Mouse (Mus musculus) midbrain, embryonic 12.5 days (tissue): ENCODE data around the gene Ube3c. TPM values are rescaled to one million over a fixed set of nuclear protein-coding genes. Genes with fewer than 3 reads are reported as not detected.

ENCODE experiments used
- ATAC-seq: fragments of 200-750 bp; cut with Nextera tagmentation; 2 replicates; pipeline ENCODE4 v1.8.0; 2017; ENCODE audit warnings: low read depth, moderate TSS enrichment, moderate library complexity; ENCODE audit not compliant: low FRiP score
- H3K27ac ChIP-seq: fragments of 300-500 bp; sonication (generic); replicated peaks from 2 replicates; pipeline ENCODE4 v1.5.1; 2016; ENCODE audit warnings: mild to moderate bottlenecking
- H3K27me3 ChIP-seq: fragments of 300-500 bp; sonication (generic); 2 replicates; pipeline ENCODE4 v1.6.1; 2016; ENCODE audit warnings: mild to moderate bottlenecking
- H3K36me3 ChIP-seq: fragments of 300-500 bp; sonication (generic); 2 replicates; pipeline ENCODE4 v1.6.1; 2016
- H3K4me1 ChIP-seq: fragments of 300-500 bp; sonication (generic); 2 replicates; pipeline ENCODE4 v1.6.1; 2016
- H3K4me2 ChIP-seq: fragments of 300-500 bp; sonication (generic); replicated peaks from 2 replicates; pipeline ENCODE4 v1.6.1; 2016; ENCODE audit warnings: mild to moderate bottlenecking, moderate library complexity
- H3K4me3 ChIP-seq: fragments of 300-500 bp; sonication (generic); 2 replicates; pipeline ENCODE4 v1.5.1; 2016; ENCODE audit warnings: mild to moderate bottlenecking
- H3K9ac ChIP-seq: fragments of 300-500 bp; sonication (generic); replicated peaks from 2 replicates; pipeline ENCODE4 v1.6.1; 2016; ENCODE audit warnings: mild to moderate bottlenecking, moderate library complexity
- H3K9me3 ChIP-seq: fragments of 300-500 bp; sonication (generic); 2 replicates; pipeline ENCODE4 v1.6.1; 2016; ENCODE audit warnings: mild to moderate bottlenecking
- WGBS: fragments of 180-500 bp; shearing (Covaris S2); methylation state at CpG from one replicate; pipeline ENCODE4 v1.1.7; 2016; 5-methylcytosine and 5-hydroxymethylcytosine counted together
- polyA plus RNA-seq: library from polyadenylated mRNA; unstranded; fragments of >200 nt; fragmentation: Nextera tagmentation; extraction: Ambion mirVana; gene quantifications from 2 replicates; pipeline ENCODE4 v1.2.1, GENCODE M21; 2016

Gene Ube3c
- polyA plus RNA-seq, 1 experiment from 2014 or later = 43.6 TPM

GRCm38 (mm10) chr5:29685085-29685484 lies 116.0 kb downstream of the Ube3c start:
- 86% methylated on average over 4 of the region's 4 CpGs for WGBS
- no peak for ATAC-seq
- Histone ChIP-seq H3K4me3 (no peak overlapping the region), H3K36me3 (no peaks in the 10 kb centered on the region), H3K4me1 (no peaks in the 10 kb centered on the region), H3K27ac (no peak overlapping the region), H3K4me2 (no peak overlapping the region), H3K27me3 (no peaks in the 10 kb centered on the region), H3K9me3 (no peaks in the 10 kb centered on the region), H3K9ac (no peak overlapping the region)

GRCm38 (mm10) chr5:29687671-29688070 lies 118.6 kb downstream of the Ube3c start:
- no peaks in the 10 kb centered on the region for H3K27me3 ChIP-seq
- H3K4me1 ChIP-seq = no peaks in the 10 kb centered on the region
- no peaks in the 10 kb centered on the region for H3K9me3 ChIP-seq
- H3K4me2 ChIP-seq = no peak overlapping the region
- no peak overlapping the region for H3K9ac ChIP-seq
- no peak overlapping the region for H3K4me3 ChIP-seq
- H3K36me3 ChIP-seq = no peaks in the 10 kb centered on the region
- 54% methylated on average over 3 of the region's 3 CpGs for WGBS
- H3K27ac ChIP-seq = no peak overlapping the region
- no peak for ATAC-seq

- H3K9ac ChIP-seq = no peak overlapping the region
- H3K4me3 ChIP-seq = no peak overlapping the region
- H3K36me3 ChIP-seq = no peaks in the 10 kb centered on the region
- H3K9me3 ChIP-seq = no peaks in the 10 kb centered on the region
- H3K27me3 ChIP-seq = no peaks in the 10 kb centered on the region
- WGBS = 69% methylated on average over 7 of the region's 7 CpGs
- H3K4me2 ChIP-seq = no peak overlapping the region
- ATAC-seq = no peak
- H3K27ac ChIP-seq = no peak overlapping the region
- H3K4me1 ChIP-seq = no peaks in the 10 kb centered on the region
Observed at GRCm38 (mm10) chr5:29688352-29688751, 119.3 kb downstream of the Ube3c start.

- Histone ChIP-seq H3K9ac (no peak overlapping the region), H3K4me2 (no peak overlapping the region), H3K27ac (no peak overlapping the region), H3K36me3 (no peaks in the 10 kb centered on the region), H3K4me1 (no peaks in the 10 kb centered on the region), H3K27me3 (no peaks in the 10 kb centered on the region), H3K9me3 (no peaks in the 10 kb centered on the region), H3K4me3 (no peak overlapping the region)
- no peak for ATAC-seq
- WGBS = 91% methylated on average over 4 of the region's 4 CpGs
Observed at GRCm38 (mm10) chr5:29698493-29698892, 129.5 kb downstream of the Ube3c start.

- H3K4me3 ChIP-seq = no peak overlapping the region
- H3K9ac ChIP-seq = no peak overlapping the region
- H3K9me3 ChIP-seq = no peaks in the 10 kb centered on the region
- H3K4me2 ChIP-seq = no peak overlapping the region
- H3K27ac ChIP-seq = no peak overlapping the region
- 72% methylated on average over 2 of the region's 2 CpGs for WGBS
- no peak for ATAC-seq
- no peaks in the 10 kb centered on the region for H3K4me1 ChIP-seq
- no peaks in the 10 kb centered on the region for H3K36me3 ChIP-seq
- H3K27me3 ChIP-seq = no peaks in the 10 kb centered on the region
Observed at GRCm38 (mm10) chr5:29699520-29700202, 130.6 kb downstream of the Ube3c start.

- Histone ChIP-seq H3K27me3 (no peaks in the 10 kb centered on the region), H3K36me3 (no peaks in the 10 kb centered on the region), H3K9me3 (no peaks in the 10 kb centered on the region), H3K9ac (no peak overlapping the region), H3K4me1 (no peaks in the 10 kb centered on the region), H3K4me3 (no peak overlapping the region), H3K27ac (no peak overlapping the region), H3K4me2 (no peak overlapping the region)
- 88% methylated on average over 4 of the region's 4 CpGs for WGBS
- ATAC-seq = no peak
Observed at GRCm38 (mm10) chr5:29707241-29707640, 138.2 kb downstream of the Ube3c start.

GRCm38 (mm10) chr5:29708258-29708657 lies 139.2 kb downstream of the Ube3c start:
- Histone ChIP-seq H3K27me3 (no peaks in the 10 kb centered on the region), H3K4me1 (no peaks in the 10 kb centered on the region), H3K36me3 (no peaks in the 10 kb centered on the region), H3K4me3 (no peak overlapping the region), H3K9ac (no peak overlapping the region), H3K4me2 (no peak overlapping the region), H3K9me3 (no peaks in the 10 kb centered on the region), H3K27ac (no peak overlapping the region)
- ATAC-seq = no peak
- 40% methylated on average over 5 of the region's 5 CpGs for WGBS

GRCm38 (mm10) chr5:29711631-29712030 lies 142.6 kb downstream of the Ube3c start:
- Histone ChIP-seq H3K27ac (no peak overlapping the region), H3K9me3 (no peaks in the 10 kb centered on the region), H3K36me3 (no peaks in the 10 kb centered on the region), H3K4me1 (no peaks in the 10 kb centered on the region), H3K4me3 (no peak overlapping the region), H3K4me2 (no peak overlapping the region), H3K9ac (no peak overlapping the region), H3K27me3 (no peaks in the 10 kb centered on the region)
- no peak for ATAC-seq

- Histone ChIP-seq H3K9ac (no peak overlapping the region), H3K27ac (no peak overlapping the region), H3K4me1 (no peaks in the 10 kb centered on the region), H3K27me3 (no peaks in the 10 kb centered on the region), H3K36me3 (no peaks in the 10 kb centered on the region), H3K4me2 (no peak overlapping the region), H3K4me3 (no peak overlapping the region), H3K9me3 (no peaks in the 10 kb centered on the region)
- WGBS = 69% methylated on average over 1 of the region's 1 CpGs
- no peak for ATAC-seq
Observed at GRCm38 (mm10) chr5:29712906-29713305, 143.9 kb downstream of the Ube3c start.

GRCm38 (mm10) chr5:29721159-29721558 lies 152.1 kb downstream of the Ube3c start:
- 32% methylated on average over 1 of the region's 1 CpGs for WGBS
- Histone ChIP-seq H3K27ac (no peak overlapping the region), H3K9ac (no peak overlapping the region), H3K36me3 (no peaks in the 10 kb centered on the region), H3K9me3 (no peaks in the 10 kb centered on the region), H3K27me3 (no peaks in the 10 kb centered on the region), H3K4me2 (no peak overlapping the region), H3K4me1 (no peaks in the 10 kb centered on the region), H3K4me3 (no peak overlapping the region)
- no peak for ATAC-seq

GRCm38 (mm10) chr5:29725369-29725768 lies 156.3 kb downstream of the Ube3c start:
- H3K9me3 ChIP-seq = no peaks in the 10 kb centered on the region
- H3K4me3 ChIP-seq = no peak overlapping the region
- H3K36me3 ChIP-seq = no peaks in the 10 kb centered on the region
- WGBS = 86% methylated on average over 2 of the region's 2 CpGs
- H3K4me2 ChIP-seq = no peak overlapping the region
- ATAC-seq = no peak
- no peaks in the 10 kb centered on the region for H3K27me3 ChIP-seq
- H3K9ac ChIP-seq = no peak overlapping the region
- H3K27ac ChIP-seq = no peak overlapping the region
- H3K4me1 ChIP-seq = no peaks in the 10 kb centered on the region
